Mouse (Mus musculus): ENCODE results near the gene Jagn1. TPM values are rescaled to one million over a fixed set of nuclear protein-coding genes. Genes with fewer than 3 reads are reported as not detected.

Jagn1 gene
- total and polyA plus RNA-seq, 3 experiments: 80.6 to 95.6 TPM; not detected in 1

DNA sequence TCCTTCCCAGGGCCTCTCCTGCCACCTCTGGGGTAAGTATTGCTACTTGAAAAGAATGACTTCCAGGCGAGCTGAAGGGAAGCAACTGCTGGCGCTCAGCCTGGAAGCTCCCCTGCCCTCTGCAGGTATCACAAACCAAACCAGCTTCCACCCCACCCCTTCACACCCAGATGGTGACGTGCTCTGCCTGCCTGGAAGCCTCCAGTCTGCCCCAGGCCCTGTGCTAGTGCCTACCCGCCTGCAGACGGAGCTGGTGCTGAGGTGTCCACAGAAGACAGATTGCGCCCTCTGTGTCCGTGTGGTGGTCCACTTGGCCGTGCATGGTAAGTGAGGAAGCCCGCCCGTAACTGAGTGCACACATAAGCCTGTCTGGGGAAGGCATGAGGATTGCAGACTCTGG is 29.7 kb downstream of the Jagn1 start:
- Histone ChIP-seq H3K27me3 (ENCODE audit: control insufficient read depth in 1 of 2, insufficient read depth in 2 of 2, low read length in 2 of 2) (0 out of 4 replicates have a peak, but pooled peaks cover 0 to 2% of the 10 kb centered on the region in 2 experiments), H3K4me3 (ENCODE audit: control insufficient read depth in 1 of 2, insufficient read depth in 1 of 2, low read depth in 2 of 2, low read length in 2 of 2) (no peak overlapping the region), H3K9ac (ENCODE audit: control insufficient read depth, low read depth, low read length, poor library complexity, severe bottlenecking) (no peak overlapping the region), H3K27ac (ENCODE audit: control insufficient read depth, low read depth, low read length) (no peak overlapping the region), H3K79me2 (ENCODE audit: control insufficient read depth, insufficient read depth, low read length, poor library complexity) (no peaks in the 10 kb centered on the region), H3K4me1 (ENCODE audit: control insufficient read depth in 1 of 2, insufficient read depth in 2 of 2, low read length in 2 of 2) (peaks cover 4 to 14% of the 10 kb centered on the region in 2 experiments; a peak in 3 of 4 replicates), H3K36me3 (ENCODE audit: control insufficient read depth in 1 of 2, insufficient read depth in 2 of 2, low read length in 2 of 2) (no peaks in the 10 kb centered on the region; a peak in 1 of 4 replicates), H3K9me3 (replicated peaks; ENCODE audit: insufficient read depth, low read length) (no peaks in the 10 kb centered on the region)
- DNase-seq (ENCODE audit: low read depth, low spot score): no peak
- TF ChIP-seq NELFE (IDR thresholded peaks at IDR 0.05; ENCODE audit: low read depth, low read length): no peak
- TF ChIP-seq ZNF384 (IDR thresholded peaks at IDR 0.05; ENCODE audit: low read depth, low read length): no peak
- no peak for TF ChIP-seq ZKSCAN1 (IDR thresholded peaks at IDR 0.05; ENCODE audit: low read depth, low read length)

- peak; percentile 44 for DNase-seq (ENCODE audit: low read depth, low spot score)
- Histone ChIP-seq H3K27me3 (ENCODE audit: control insufficient read depth in 1 of 2, insufficient read depth in 2 of 2, low read length in 2 of 2) (peaks cover 0 to 3% of the 10 kb centered on the region in 2 experiments; a peak in 1 of 4 replicates), H3K27ac (ENCODE audit: control insufficient read depth, low read depth, low read length) (no peak overlapping the region), H3K79me2 (ENCODE audit: control insufficient read depth, insufficient read depth, low read length, poor library complexity) (no peaks in the 10 kb centered on the region), H3K4me1 (ENCODE audit: control insufficient read depth in 1 of 2, insufficient read depth in 2 of 2, low read length in 2 of 2) (peaks cover 4 to 14% of the 10 kb centered on the region in 2 experiments; a peak in 3 of 4 replicates), H3K9me3 (replicated peaks; ENCODE audit: insufficient read depth, low read length) (no peaks in the 10 kb centered on the region), H3K9ac (ENCODE audit: control insufficient read depth, low read depth, low read length, poor library complexity, severe bottlenecking) (no peak overlapping the region; the same call in 1 of the 2 replicates), H3K4me3 (ENCODE audit: control insufficient read depth in 1 of 2, insufficient read depth in 1 of 2, low read depth in 2 of 2, low read length in 2 of 2) (peak overlapping the region in 1 of 2 experiments; percentile 19; a peak in 1 of 4 replicates), H3K36me3 (ENCODE audit: control insufficient read depth in 1 of 2, insufficient read depth in 2 of 2, low read length in 2 of 2) (no peaks in the 10 kb centered on the region; a peak in 1 of 4 replicates)
- no peak for TF ChIP-seq CTCF (IDR thresholded peaks at IDR 0.05 in 2 of 3, conservative IDR thresholded peaks at IDR 0.05 in 1 of 3; ENCODE audit: control insufficient read depth in 1 of 3, insufficient read depth in 1 of 3, low read depth in 2 of 3, low read length in 3 of 3, poor library complexity in 1 of 3, severe bottlenecking in 1 of 3)
- peak; percentile 37; the same call in 1 of the 2 replicates for TF ChIP-seq MYC (IDR thresholded peaks at IDR 0.05; ENCODE audit: low read depth, low read length)
- TF ChIP-seq USF2 (IDR thresholded peaks at IDR 0.05; ENCODE audit: borderline replicate concordance in 1 of 2, insufficient read depth in 1 of 2, low read depth in 1 of 2, low read length in 2 of 2): no peak
- TF ChIP-seq E2F4 (IDR thresholded peaks at IDR 0.05; ENCODE audit: borderline replicate concordance, low read depth, low read length): no peak
- TF ChIP-seq BHLHE40 (IDR thresholded peaks at IDR 0.05; ENCODE audit: borderline replicate concordance, low read depth, low read length): 0 out of 2 replicates have a peak, but pooled peaks have one; percentile 21
- TF ChIP-seq JUND (IDR thresholded peaks at IDR 0.05; ENCODE audit: low read depth, low read length): no peak
- no peak for TF ChIP-seq ETS1 (IDR thresholded peaks at IDR 0.05; ENCODE audit: low read depth, low read length)
- no peak for TF ChIP-seq POLR2A (IDR thresholded peaks at IDR 0.05; ENCODE audit: control insufficient read depth in 1 of 2, insufficient read depth in 1 of 2, low read depth in 1 of 2, low read length in 2 of 2, poor library complexity in 1 of 2)
- no peak for TF ChIP-seq HCFC1 (IDR thresholded peaks at IDR 0.05; ENCODE audit: low read depth, low read length)
- TF ChIP-seq MEF2A (IDR thresholded peaks at IDR 0.05; ENCODE audit: extremely low read depth, insufficient replicate concordance, low read depth, low read length, poor library complexity, severe bottlenecking): no peak
These were observed 30.9 kb downstream of the Jagn1 start for GRCm38 (mm10) chr6:113473246-113473645.

DNA sequence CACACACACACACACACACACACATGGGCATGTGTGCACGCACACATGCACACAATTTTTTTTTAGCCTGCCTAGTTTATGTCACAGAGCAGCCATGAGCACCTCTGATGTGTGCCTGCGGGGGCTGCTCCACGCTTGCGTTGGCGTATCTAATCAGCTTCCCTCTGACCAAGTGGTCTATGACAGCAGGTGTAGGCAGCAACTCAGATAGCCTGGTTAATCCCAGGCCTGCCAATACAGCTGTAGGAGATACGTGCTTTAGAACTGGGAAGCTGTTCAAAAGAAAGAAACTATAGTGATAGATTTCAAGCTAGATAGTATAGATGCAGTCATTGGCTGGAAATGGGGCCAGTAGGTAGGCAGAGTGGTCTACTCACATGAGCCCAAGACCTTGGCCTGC is 31.3 kb downstream of the Jagn1 start:
- Histone ChIP-seq H3K9ac (ENCODE audit: control insufficient read depth, low read depth, low read length, poor library complexity, severe bottlenecking) (no peak overlapping the region), H3K36me3 (ENCODE audit: control insufficient read depth in 1 of 2, insufficient read depth in 2 of 2, low read length in 2 of 2) (no peaks in the 10 kb centered on the region; a peak in 1 of 4 replicates), H3K9me3 (replicated peaks; ENCODE audit: insufficient read depth, low read length) (no peaks in the 10 kb centered on the region), H3K27me3 (ENCODE audit: control insufficient read depth in 1 of 2, insufficient read depth in 2 of 2, low read length in 2 of 2) (peaks cover 2 to 3% of the 10 kb centered on the region in 2 experiments; a peak in 1 of 4 replicates), H3K4me3 (ENCODE audit: control insufficient read depth in 1 of 2, insufficient read depth in 1 of 2, low read depth in 2 of 2, low read length in 2 of 2) (no peak overlapping the region), H3K27ac (ENCODE audit: control insufficient read depth, low read depth, low read length) (no peak overlapping the region), H3K79me2 (ENCODE audit: control insufficient read depth, insufficient read depth, low read length, poor library complexity) (no peaks in the 10 kb centered on the region), H3K4me1 (ENCODE audit: control insufficient read depth in 1 of 2, insufficient read depth in 2 of 2, low read length in 2 of 2) (peaks cover 4 to 11% of the 10 kb centered on the region in 2 experiments; a peak in 3 of 4 replicates)
- peak; percentile 66 for DNase-seq (ENCODE audit: low read depth, low spot score)
- TF ChIP-seq CTCF (IDR thresholded peaks at IDR 0.05 in 2 of 3, conservative IDR thresholded peaks at IDR 0.05 in 1 of 3; ENCODE audit: control insufficient read depth in 1 of 3, insufficient read depth in 1 of 3, low read depth in 2 of 3, low read length in 3 of 3, poor library complexity in 1 of 3, severe bottlenecking in 1 of 3): no peak
- no peak; the same call in 1 of the 2 replicates for TF ChIP-seq TAL1 (IDR thresholded peaks at IDR 0.05; ENCODE audit: low read length)
- TF ChIP-seq RAD21 (IDR thresholded peaks at IDR 0.05; ENCODE audit: low read depth, low read length): no peak
- no peak for TF ChIP-seq ZMIZ1 (IDR thresholded peaks at IDR 0.05; ENCODE audit: low read depth, low read length)
- TF ChIP-seq MAZ (IDR thresholded peaks at IDR 0.05; ENCODE audit: low read depth, low read length): no peak
- TF ChIP-seq ZC3H11A (IDR thresholded peaks at IDR 0.05; ENCODE audit: low read depth, low read length): no peak
- TF ChIP-seq BHLHE40 (IDR thresholded peaks at IDR 0.05; ENCODE audit: borderline replicate concordance, low read depth, low read length): no peak
- TF ChIP-seq TBP (IDR thresholded peaks at IDR 0.05; ENCODE audit: low read depth, low read length): no peak
- TF ChIP-seq SIN3A (IDR thresholded peaks at IDR 0.05; ENCODE audit: low read length): peak; percentile 60; the same call in 1 of the 2 replicates
- TF ChIP-seq SMC3 (IDR thresholded peaks at IDR 0.05; ENCODE audit: low read depth, low read length): no peak
- no peak; the same call in 1 of the 2 replicates for TF ChIP-seq MAFK (IDR thresholded peaks at IDR 0.05; ENCODE audit: borderline replicate concordance, low read depth, low read length)
- no peak; the same call in 1 of the 2 replicates for TF ChIP-seq MXI1 (IDR thresholded peaks at IDR 0.05; ENCODE audit: low read depth, low read length)
- no peak for TF ChIP-seq POLR2A (IDR thresholded peaks at IDR 0.05; ENCODE audit: control insufficient read depth in 1 of 2, insufficient read depth in 1 of 2, low read depth in 1 of 2, low read length in 2 of 2, poor library complexity in 1 of 2)
- TF ChIP-seq EP300 (IDR thresholded peaks at IDR 0.05; ENCODE audit: low read depth in 1 of 2, low read length in 2 of 2): peak; percentile 57 to 73

Data from MEL (cell line).